Mouse (Mus musculus) spleen, adult 2 months (tissue): ENCODE measurements around the gene Pou2f3.

Source experiments
- CTCF ChIP-seq: fragments of 200-500 bp; IDR thresholded peaks from 2 replicates; pipeline ENCODE4 v1.5.1; 2011; ENCODE audit warnings: mild to moderate bottlenecking, inconsistent platforms; ENCODE audit not compliant: insufficient read depth, insufficient read length, insufficient replicate concordance; ENCODE audit errors: extremely low read depth
- POLR2A ChIP-seq: fragments of 200-500 bp; IDR thresholded peaks from 2 replicates; pipeline ENCODE4 v1.6.1; 2011; ENCODE audit warnings: low read depth, low read length, inconsistent platforms

DNA sequence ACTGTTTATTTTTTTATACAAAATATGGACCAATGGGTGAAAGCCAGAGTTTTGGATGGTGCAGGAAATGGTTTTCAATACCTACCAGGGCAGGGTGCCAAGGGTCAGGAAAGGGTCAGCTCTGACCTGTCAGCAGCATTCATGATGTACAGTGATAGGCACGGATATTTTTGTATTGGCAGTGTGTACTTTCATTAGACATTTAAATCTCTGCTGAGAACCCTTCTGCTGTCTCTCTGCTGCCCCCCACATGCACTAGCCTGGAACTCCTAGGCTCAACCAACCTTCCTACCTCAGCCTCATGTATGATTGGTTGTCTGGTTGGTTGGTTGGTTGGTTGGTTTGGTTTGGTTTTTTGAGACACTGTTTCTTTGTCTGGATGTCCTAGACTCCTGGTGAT is 87.8 kb downstream of the Pou2f3 start:
- no peak for TF ChIP-seq POLR2A
- TF ChIP-seq CTCF: no peak
